Mouse (Mus musculus) liver, embryonic 12.5 days (tissue): ENCODE results near the gene Ppp3ca. TPM values are rescaled to one million over a fixed set of nuclear protein-coding genes. Genes with fewer than 3 reads are reported as not detected.
A peak's percentile ranks its signal among the peaks of the same experiment; 100 is the strongest.

ENCODE experiments used
- ATAC-seq: fragments of 200-750 bp; cut with Nextera tagmentation; 2 replicates; pipeline ENCODE4 v1.8.0; 2017; ENCODE audit warnings: moderate number of reproducible peaks, mild to moderate bottlenecking, moderate library complexity
- H3K27ac ChIP-seq: fragments of 300-500 bp; sonication (generic); 2 replicates; pipeline ENCODE4 v1.5.1; 2016; ENCODE audit warnings: mild to moderate bottlenecking
- H3K27me3 ChIP-seq: fragments of 300-500 bp; sonication (generic); replicated peaks from 2 replicates; pipeline ENCODE4 v1.6.1; 2016; ENCODE audit warnings: mild to moderate bottlenecking, moderate library complexity
- H3K36me3 ChIP-seq: fragments of 300-500 bp; sonication (generic); 2 replicates; pipeline ENCODE4 v1.6.1; 2016; ENCODE audit warnings: mild to moderate bottlenecking, moderate library complexity
- H3K4me1 ChIP-seq: fragments of 300-500 bp; sonication (generic); 2 replicates; pipeline ENCODE4 v1.6.1; 2016
- H3K4me2 ChIP-seq: fragments of 300-500 bp; sonication (generic); 2 replicates; pipeline ENCODE4 v1.6.1; 2016; ENCODE audit warnings: mild to moderate bottlenecking, moderate library complexity
- H3K4me3 ChIP-seq: fragments of 300-500 bp; sonication (generic); 2 replicates; pipeline ENCODE4 v1.5.1; 2016; ENCODE audit warnings: mild to moderate bottlenecking, moderate library complexity
- H3K9ac ChIP-seq: fragments of 300-500 bp; sonication (generic); 2 replicates; pipeline ENCODE4 v1.6.1; 2016; ENCODE audit warnings: mild to moderate bottlenecking, moderate library complexity
- H3K9me3 ChIP-seq: fragments of 300-500 bp; sonication (generic); replicated peaks from 2 replicates; pipeline ENCODE4 v1.6.1; 2016; ENCODE audit warnings: mild to moderate bottlenecking, moderate library complexity
- WGBS: fragments of 180-500 bp; shearing (Covaris S2); methylation state at CpG from one replicate; pipeline ENCODE4 v1.1.7; 2016; ENCODE audit not compliant: insufficient replicate concordance; 5-methylcytosine and 5-hydroxymethylcytosine counted together
- polyA plus RNA-seq: library from polyadenylated mRNA; unstranded; fragments of >200 nt; fragmentation: Nextera tagmentation; extraction: Ambion mirVana; gene quantifications from 2 replicates; pipeline ENCODE4 v1.2.1, GENCODE M21; 2016

Ppp3ca gene
- polyA plus RNA-seq, 1 experiment from 2014 or later: 25.3 TPM

GRCm38 (mm10) chr3:136759446-136759845 is 89.5 kb downstream of the Ppp3ca start:
- no peaks in the 10 kb centered on the region for H3K27me3 ChIP-seq
- H3K9ac ChIP-seq: no peak overlapping the region
- no peak overlapping the region for H3K4me3 ChIP-seq
- H3K9me3 ChIP-seq: no peaks in the 10 kb centered on the region
- H3K36me3 ChIP-seq: no peaks in the 10 kb centered on the region
- 84% methylated on average over 12 of the region's 12 CpGs for WGBS
- H3K27ac ChIP-seq: no peak overlapping the region
- no peak for ATAC-seq
- H3K4me2 ChIP-seq: no peak overlapping the region
- peaks cover 19% of the 10 kb centered on the region for H3K4me1 ChIP-seq

- no peaks in the 10 kb centered on the region for H3K27me3 ChIP-seq
- H3K4me1 ChIP-seq: peaks cover 23% of the 10 kb centered on the region
- H3K4me2 ChIP-seq: peak overlapping the region; percentile 36
- no peak overlapping the region for H3K4me3 ChIP-seq
- WGBS: 12% methylated on average over 7 of the region's 7 CpGs
- ATAC-seq: peak; percentile 84
- H3K36me3 ChIP-seq: no peaks in the 10 kb centered on the region
- H3K9me3 ChIP-seq: no peaks in the 10 kb centered on the region
- H3K27ac ChIP-seq: 0 out of 2 replicates have a peak overlapping the region, but pooled peaks have one; percentile 25
- no peak overlapping the region for H3K9ac ChIP-seq
These were observed 91.5 kb downstream of the Ppp3ca start for GRCm38 (mm10) chr3:136761292-136761978.

GRCm38 (mm10) chr3:136761979-136762341 is 92.0 kb downstream of the Ppp3ca start:
- H3K36me3 ChIP-seq: no peaks in the 10 kb centered on the region
- H3K27me3 ChIP-seq: no peaks in the 10 kb centered on the region
- ATAC-seq: peak; percentile 10; the same call in 1 of the 2 replicates
- no peak overlapping the region for H3K4me3 ChIP-seq
- no peak overlapping the region for H3K4me2 ChIP-seq
- WGBS: 13% methylated on average over 1 of the region's 1 CpGs
- H3K9me3 ChIP-seq: no peaks in the 10 kb centered on the region
- H3K9ac ChIP-seq: no peak overlapping the region
- peaks cover 23% of the 10 kb centered on the region for H3K4me1 ChIP-seq
- H3K27ac ChIP-seq: no peak overlapping the region

- ATAC-seq: no peak
- Histone ChIP-seq H3K4me1 (peaks cover 28% of the 10 kb centered on the region), H3K4me2 (no peak overlapping the region), H3K4me3 (no peak overlapping the region), H3K9ac (no peak overlapping the region), H3K27me3 (no peaks in the 10 kb centered on the region), H3K36me3 (no peaks in the 10 kb centered on the region), H3K27ac (no peak overlapping the region), H3K9me3 (no peaks in the 10 kb centered on the region)
- 68% methylated on average over 5 of the region's 5 CpGs for WGBS
These were observed 93.9 kb downstream of the Ppp3ca start for GRCm38 (mm10) chr3:136763717-136764270.

GRCm38 (mm10) chr3:136765569-136765968 is 95.6 kb downstream of the Ppp3ca start:
- H3K4me1 ChIP-seq: peaks cover 34% of the 10 kb centered on the region
- no peaks in the 10 kb centered on the region for H3K27me3 ChIP-seq
- H3K4me3 ChIP-seq: no peak overlapping the region
- H3K4me2 ChIP-seq: no peak overlapping the region
- ATAC-seq: no peak
- no peaks in the 10 kb centered on the region for H3K9me3 ChIP-seq
- no peaks in the 10 kb centered on the region for H3K36me3 ChIP-seq
- no peak overlapping the region for H3K9ac ChIP-seq
- no peak overlapping the region for H3K27ac ChIP-seq
- WGBS: 41% methylated on average over 2 of the region's 2 CpGs

- H3K4me2 ChIP-seq: no peak overlapping the region
- no peak overlapping the region for H3K27ac ChIP-seq
- no peaks in the 10 kb centered on the region for H3K27me3 ChIP-seq
- WGBS: 63% methylated on average over 5 of the region's 5 CpGs
- H3K9ac ChIP-seq: no peak overlapping the region
- H3K4me3 ChIP-seq: no peak overlapping the region
- peak; percentile 49; the same call in 1 of the 2 replicates for ATAC-seq
- peaks cover 29% of the 10 kb centered on the region for H3K4me1 ChIP-seq
- H3K36me3 ChIP-seq: no peaks in the 10 kb centered on the region
- H3K9me3 ChIP-seq: no peaks in the 10 kb centered on the region
These were observed 99.0 kb downstream of the Ppp3ca start for GRCm38 (mm10) chr3:136768775-136769485.

GRCm38 (mm10) chr3:136769486-136769882 is 99.6 kb downstream of the Ppp3ca start:
- no peak for ATAC-seq
- Histone ChIP-seq H3K9me3 (no peaks in the 10 kb centered on the region), H3K27me3 (no peaks in the 10 kb centered on the region), H3K4me3 (no peak overlapping the region), H3K4me1 (peaks cover 29% of the 10 kb centered on the region), H3K9ac (no peak overlapping the region), H3K36me3 (no peaks in the 10 kb centered on the region), H3K27ac (no peak overlapping the region), H3K4me2 (no peak overlapping the region)
- 35% methylated on average over 1 of the region's 1 CpGs for WGBS

DNA sequence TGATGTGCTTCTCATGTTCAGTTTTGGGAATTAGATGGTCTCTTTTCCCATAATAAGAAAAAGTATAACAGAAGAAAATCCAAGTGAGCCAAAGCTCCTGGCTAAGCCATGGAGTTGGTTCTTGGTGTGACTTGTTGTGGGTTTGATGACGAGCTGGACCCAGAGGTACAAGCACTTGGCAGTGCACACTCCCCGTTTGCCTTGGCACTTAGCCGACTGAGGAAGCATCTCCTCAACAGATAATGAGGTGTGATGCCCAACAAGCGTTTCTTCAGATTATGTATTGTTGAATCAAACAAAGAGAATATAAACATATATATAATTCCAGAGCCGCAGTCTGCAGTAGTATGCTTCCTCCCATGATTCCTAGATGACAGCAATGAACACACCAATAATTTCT is 101.8 kb downstream of the Ppp3ca start:
- Histone ChIP-seq H3K4me1 (peaks cover 25% of the 10 kb centered on the region), H3K36me3 (no peaks in the 10 kb centered on the region), H3K27ac (no peak overlapping the region), H3K27me3 (no peaks in the 10 kb centered on the region), H3K4me3 (no peak overlapping the region), H3K9me3 (no peaks in the 10 kb centered on the region), H3K4me2 (no peak overlapping the region), H3K9ac (no peak overlapping the region)
- ATAC-seq: no peak
- 76% methylated on average over 5 of the region's 5 CpGs for whole genome bisulfite sequencing

GRCm38 (mm10) chr3:136773217-136773616 is 103.3 kb downstream of the Ppp3ca start:
- no peak overlapping the region for H3K9ac ChIP-seq
- ATAC-seq: no peak
- no peaks in the 10 kb centered on the region for H3K27me3 ChIP-seq
- 34% methylated on average over 4 of the region's 4 CpGs for WGBS
- H3K4me2 ChIP-seq: no peak overlapping the region
- H3K4me3 ChIP-seq: no peak overlapping the region
- H3K9me3 ChIP-seq: no peaks in the 10 kb centered on the region
- peaks cover 25% of the 10 kb centered on the region for H3K4me1 ChIP-seq
- H3K27ac ChIP-seq: no peak overlapping the region
- no peaks in the 10 kb centered on the region for H3K36me3 ChIP-seq

DNA sequence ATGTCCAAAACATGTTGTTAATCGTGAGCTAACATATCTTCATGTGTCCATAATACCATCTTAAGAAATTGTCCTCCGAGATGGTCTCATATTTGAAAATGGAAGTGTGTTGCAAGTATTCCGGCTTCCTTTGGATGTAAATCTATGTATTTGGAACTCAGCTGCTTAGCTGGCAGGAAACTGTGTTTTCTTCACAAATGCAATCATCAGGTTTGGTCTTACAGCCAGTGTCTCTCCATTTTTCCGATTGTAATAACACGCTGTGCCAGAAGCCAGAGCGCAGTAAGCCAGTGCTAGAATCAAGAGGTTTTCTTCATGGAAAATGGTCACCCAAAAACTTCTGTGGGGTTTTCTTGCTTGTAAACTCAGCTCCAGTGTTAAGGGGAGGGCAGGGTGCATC is 104.3 kb downstream of the Ppp3ca start:
- Histone ChIP-seq H3K4me3 (no peak overlapping the region), H3K4me1 (peaks cover 16% of the 10 kb centered on the region), H3K9me3 (no peaks in the 10 kb centered on the region), H3K27ac (no peak overlapping the region), H3K9ac (no peak overlapping the region), H3K36me3 (no peaks in the 10 kb centered on the region), H3K4me2 (no peak overlapping the region), H3K27me3 (no peaks in the 10 kb centered on the region)
- WGBS: 85% methylated on average over 6 of the region's 6 CpGs
- ATAC-seq: no peak

GRCm38 (mm10) chr3:136776525-136776924 is 106.6 kb downstream of the Ppp3ca start:
- ATAC-seq: no peak

GRCm38 (mm10) chr3:136777380-136777779 is 107.5 kb downstream of the Ppp3ca start:
- 75% methylated on average over 7 of the region's 7 CpGs for WGBS
- H3K36me3 ChIP-seq: no peaks in the 10 kb centered on the region
- no peak overlapping the region for H3K27ac ChIP-seq
- no peak overlapping the region for H3K4me2 ChIP-seq
- H3K9me3 ChIP-seq: no peaks in the 10 kb centered on the region
- ATAC-seq: no peak
- H3K4me3 ChIP-seq: no peak overlapping the region
- no peaks in the 10 kb centered on the region for H3K27me3 ChIP-seq
- H3K9ac ChIP-seq: no peak overlapping the region
- peaks cover 5% of the 10 kb centered on the region; the same call in 1 of the 2 replicates for H3K4me1 ChIP-seq

More at GRCm38 (mm10) chr3:136776525-136776924, 106.6 kb downstream of the Ppp3ca start:
- H3K9ac ChIP-seq: no peak overlapping the region
- peaks cover 5% of the 10 kb centered on the region; the same call in 1 of the 2 replicates for H3K4me1 ChIP-seq
- H3K4me3 ChIP-seq: no peak overlapping the region
- H3K27me3 ChIP-seq: no peaks in the 10 kb centered on the region
- H3K36me3 ChIP-seq: no peaks in the 10 kb centered on the region
- H3K9me3 ChIP-seq: no peaks in the 10 kb centered on the region
- no peak overlapping the region for H3K27ac ChIP-seq
- 77% methylated on average over 4 of the region's 4 CpGs for WGBS
- H3K4me2 ChIP-seq: no peak overlapping the region
